Mouse (Mus musculus) neutrophil, adult 5-6 weeks (primary cell): ENCODE measurements around the gene Borcs5. TPM values are rescaled to one million over a fixed set of nuclear protein-coding genes. Genes with fewer than 3 reads are reported as not detected.
A peak's percentile ranks its signal among the peaks of the same experiment; 100 is the strongest.

Experiments
- ATAC-seq: fragments of 151-379, 151-347 bp; 2 replicates; pipeline ENCODE4 v1.8.0; 2017; ENCODE audit warnings: mild to moderate bottlenecking, moderate TSS enrichment; ENCODE audit not compliant: insufficient number of reproducible peaks, poor library complexity, low FRiP score, severe bottlenecking; ENCODE audit errors: extremely low read depth
- total RNA-seq: library from RNA; stranded (forward); fragments of 200-1000 nt; gene quantifications from 2 replicates; pipeline ENCODE4 v1.2.3, GENCODE M21; 2017

The Borcs5 gene
- total RNA-seq, 1 experiment from 2014 or later, result 7.4 TPM

DNA sequence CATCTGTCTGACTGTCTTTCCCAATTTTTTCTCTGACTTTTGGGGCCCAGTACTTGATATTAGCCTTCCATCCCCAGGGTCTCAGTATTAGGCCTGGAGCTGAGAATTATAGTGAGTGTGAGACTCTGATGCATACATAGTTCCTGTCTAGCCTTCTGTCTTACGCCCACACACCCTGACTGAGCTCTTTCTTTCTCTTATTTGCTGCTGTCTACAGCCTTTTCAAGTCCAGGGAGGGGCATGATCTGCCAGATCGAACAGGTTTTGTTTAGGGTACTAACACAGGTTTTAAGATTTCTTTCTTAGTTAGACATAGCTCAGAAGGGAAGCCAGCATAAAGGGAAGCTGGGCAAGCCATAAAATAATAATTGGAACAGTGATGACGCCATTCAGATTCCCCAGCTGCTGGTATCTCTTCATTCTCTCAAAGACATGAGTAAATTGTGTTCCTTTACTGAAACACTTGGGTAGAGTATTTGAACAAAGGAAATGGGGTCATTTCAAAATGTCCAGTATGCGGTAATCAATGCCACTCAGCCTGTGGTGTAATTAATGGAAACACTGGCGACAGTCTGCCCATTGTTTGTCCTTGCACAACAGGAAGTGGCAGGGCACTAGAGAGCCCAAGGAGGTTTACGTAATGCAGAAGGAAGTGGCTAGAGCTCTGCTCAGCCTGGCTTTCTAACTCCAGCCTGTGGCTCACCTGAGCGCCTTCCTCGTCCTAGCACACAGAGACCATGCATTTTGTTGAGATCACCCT, 61.3 kb downstream of the Borcs5 start:
- peak; percentile 97 for ATAC-seq

GRCm38 (mm10) chr6:134701211-134701602, 61.9 kb downstream of the Borcs5 start:
- ATAC-seq, result no peak

- ATAC-seq, result no peak
Measured at GRCm38 (mm10) chr6:134702184-134702583, 62.9 kb downstream of the Borcs5 start.

- ATAC-seq, result no peak
Measured at GRCm38 (mm10) chr6:134703053-134703690, 63.9 kb downstream of the Borcs5 start.

DNA sequence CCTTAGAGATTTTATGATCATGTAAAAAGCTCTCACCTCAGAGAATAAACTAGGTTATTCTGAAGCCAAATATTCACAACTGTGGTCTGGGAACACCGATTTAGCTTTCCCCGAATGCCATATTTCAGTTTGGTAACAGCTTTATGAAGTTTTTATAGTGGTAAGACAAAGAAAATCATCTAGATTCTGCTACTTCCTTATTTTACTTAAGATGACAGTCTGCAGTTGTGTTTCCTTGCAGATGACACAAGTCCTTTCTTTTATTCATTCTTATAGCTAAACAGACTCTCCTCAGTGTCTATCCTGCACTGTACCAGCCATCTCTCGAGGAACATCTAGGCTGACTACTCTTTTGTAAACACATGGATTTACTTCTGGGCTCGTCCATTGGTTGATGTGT, 67.2 kb downstream of the Borcs5 start:
- no peak for ATAC-seq

DNA sequence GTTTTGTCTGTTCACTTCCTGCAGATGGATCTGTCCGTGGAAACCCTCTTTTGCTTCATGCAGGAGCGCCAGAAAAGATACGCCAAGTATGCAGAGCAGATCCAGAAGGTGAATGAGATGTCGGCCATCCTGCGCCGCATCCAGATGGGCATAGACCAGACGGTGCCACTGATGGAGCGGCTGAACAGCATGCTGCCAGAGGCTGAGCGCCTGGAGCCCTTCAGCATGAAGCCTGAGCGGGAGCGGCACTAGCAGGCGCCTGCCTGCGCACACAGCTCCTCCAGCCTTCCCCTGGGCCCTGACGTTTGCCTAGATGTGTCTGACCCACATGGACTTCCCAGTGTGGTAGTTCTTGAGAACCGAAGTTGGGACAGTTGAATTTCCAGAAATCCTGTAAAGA, 70.7 kb downstream of the Borcs5 start:
- no peak for ATAC-seq

- no peak for ATAC-seq
Measured at GRCm38 (mm10) chr6:134713321-134713720, 74.0 kb downstream of the Borcs5 start.

- ATAC-seq, result no peak
Measured at GRCm38 (mm10) chr6:134713897-134714296, 74.6 kb downstream of the Borcs5 start.

DNA sequence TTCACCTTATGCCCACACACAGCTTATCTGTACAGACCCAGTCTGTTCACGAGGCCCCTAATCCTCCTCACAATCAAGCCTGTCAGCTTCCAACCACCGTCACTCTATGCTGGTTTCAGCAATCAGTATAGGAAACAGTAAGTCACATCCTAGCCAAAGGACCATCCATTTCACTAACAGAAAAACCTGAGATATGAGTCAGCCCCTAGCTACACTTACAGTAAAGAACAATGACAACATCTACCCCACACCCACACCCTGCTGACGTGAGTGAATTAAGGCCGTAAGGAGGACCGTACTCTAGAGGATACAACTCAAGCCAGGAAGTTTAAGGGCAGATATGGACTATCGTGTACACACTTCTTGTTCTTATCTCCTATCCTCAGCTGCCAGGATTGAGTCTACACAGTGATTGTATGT, 76.9 kb downstream of the Borcs5 start:
- ATAC-seq, result no peak

DNA sequence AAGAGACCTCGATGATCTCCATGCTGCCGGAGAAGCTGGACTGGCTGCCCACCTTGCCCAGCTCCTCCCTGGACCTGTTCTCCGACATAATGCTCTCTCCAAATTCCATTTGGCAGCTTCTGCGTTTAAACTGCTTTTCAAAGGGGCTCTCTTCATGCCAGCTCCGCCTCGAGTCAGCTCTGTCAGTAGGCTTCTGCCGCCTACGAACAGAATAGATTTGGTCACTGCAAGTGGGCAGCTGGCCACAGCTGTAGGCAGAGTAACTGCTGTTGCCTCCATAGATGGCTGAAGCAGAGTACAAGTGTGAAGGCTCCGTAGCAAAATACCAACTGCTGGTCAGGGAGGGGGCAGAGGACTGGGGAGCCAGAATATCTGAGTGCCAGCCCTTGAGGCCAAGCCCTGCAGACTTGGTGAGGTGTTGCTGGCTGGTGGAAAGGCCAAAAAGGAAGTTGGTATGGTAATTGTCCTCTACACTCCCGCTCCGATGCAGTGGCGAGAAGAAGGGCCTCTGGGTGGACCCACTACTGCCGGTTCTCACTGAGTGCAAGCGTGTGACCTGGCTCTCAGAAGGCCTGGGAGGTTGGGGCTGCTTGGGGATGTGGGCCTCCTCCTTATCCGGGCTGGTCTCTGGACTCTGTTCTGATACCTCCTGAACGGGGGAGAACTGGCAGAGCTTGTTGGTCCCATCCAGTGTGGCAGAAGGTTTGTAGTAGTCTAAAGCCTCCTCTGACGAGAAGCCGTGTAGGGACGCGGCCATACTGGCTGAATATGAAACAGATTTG, 78.8 kb downstream of the Borcs5 start:
- ATAC-seq, result no peak

- ATAC-seq, result no peak
Measured at GRCm38 (mm10) chr6:134718668-134719065, 79.4 kb downstream of the Borcs5 start.

DNA sequence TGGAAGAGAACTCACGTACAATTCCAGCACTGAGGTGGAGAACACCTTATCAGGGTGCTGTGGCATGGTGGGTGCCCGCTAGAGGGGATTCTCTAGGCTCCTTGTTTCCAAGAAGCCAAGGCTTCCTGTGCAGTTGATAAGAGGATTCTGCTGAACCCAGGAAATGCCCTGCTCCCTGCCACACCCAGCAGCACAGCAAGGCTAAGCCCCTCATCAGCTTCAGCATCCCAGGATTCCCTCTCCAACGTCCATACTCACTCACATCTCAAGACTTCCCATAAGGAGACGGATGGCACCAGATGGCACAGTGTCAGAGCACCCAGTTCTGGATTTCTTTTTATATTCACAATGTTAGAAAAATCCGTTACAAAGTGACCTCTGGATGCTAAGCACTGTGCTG, 79.8 kb downstream of the Borcs5 start:
- ATAC-seq, result no peak

- no peak for ATAC-seq
Measured at GRCm38 (mm10) chr6:134720150-134720549, 80.8 kb downstream of the Borcs5 start.

DNA sequence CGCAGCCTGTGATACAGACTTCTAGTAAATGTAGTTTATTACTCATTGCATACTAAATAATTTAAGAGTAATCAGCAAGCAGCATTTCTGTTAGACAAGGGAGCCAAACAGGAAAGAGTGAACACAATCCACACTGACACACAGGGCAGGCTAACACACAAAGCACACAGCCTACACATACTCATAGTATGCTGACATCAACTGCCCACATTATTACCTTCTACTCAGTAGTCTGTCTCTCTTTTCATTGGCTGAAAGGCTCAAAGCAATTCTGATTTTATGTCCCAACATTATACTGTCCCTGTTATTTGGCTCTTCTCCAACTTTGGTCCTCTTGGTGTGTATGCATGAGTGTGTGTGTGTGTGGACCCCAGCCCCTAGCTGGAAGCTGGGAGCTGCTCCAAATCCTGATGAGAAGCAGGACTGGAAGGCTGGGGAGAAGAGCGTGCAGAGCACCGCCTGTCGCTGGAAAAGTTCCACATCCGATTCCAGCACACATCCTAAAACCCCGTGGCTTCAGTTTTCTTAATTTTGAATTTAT, 82.5 kb downstream of the Borcs5 start:
- no peak for ATAC-seq

DNA sequence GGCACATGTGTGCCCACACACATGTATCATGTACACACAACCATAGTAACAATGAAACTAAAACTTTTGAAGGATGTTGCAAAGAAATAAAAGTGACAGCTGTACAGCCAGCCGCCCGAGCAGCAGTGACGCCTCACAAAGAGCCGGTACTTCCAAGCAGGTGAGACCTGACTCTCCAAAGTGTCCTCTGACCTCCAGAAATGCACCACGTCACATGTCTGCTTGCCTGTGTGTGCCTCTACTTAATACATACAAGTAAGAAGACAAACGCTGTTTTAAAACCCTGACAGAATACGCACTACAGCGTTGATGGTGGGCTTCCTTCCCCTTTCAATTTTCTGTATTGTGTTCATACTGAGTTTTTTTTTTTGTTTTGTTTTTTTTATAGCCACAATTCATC, 83.6 kb downstream of the Borcs5 start:
- no peak for ATAC-seq

GRCm38 (mm10) chr6:134723326-134723725, 84.0 kb downstream of the Borcs5 start:
- ATAC-seq, result no peak

DNA sequence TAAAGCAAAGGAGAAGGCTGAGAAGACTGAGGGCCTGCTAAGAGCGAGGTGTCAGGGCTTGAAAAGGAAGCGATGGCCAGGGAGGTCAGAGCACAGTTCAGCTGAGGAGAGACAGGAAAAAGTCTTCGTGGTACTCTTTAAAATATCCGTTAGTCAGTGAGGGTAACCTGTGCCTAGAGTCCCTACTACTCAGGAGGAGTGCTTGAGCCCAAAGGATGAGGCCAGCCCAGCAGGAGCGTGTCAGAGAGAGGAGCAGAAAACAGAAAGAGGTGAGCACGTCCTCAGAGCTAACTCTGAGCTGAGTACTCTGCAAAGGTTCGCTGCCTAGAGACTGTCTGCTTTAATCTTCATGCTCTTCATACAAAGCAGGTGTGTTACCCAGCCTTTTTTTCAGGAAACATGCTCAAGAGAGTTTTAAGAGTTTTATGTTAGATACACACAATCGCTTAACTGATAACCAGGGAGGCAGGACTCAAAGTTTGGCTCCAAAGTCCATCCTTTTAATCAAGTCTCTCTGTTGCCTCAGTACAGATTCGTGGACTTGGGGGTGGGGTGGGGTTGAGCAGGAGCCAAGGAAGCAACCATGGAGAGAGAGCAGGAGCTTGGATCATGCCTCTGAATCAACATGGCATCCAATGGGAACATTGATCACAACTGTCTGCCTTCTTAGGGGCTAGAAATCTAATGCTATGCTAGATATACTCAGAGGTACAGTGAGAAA, 84.7 kb downstream of the Borcs5 start:
- ATAC-seq, result no peak

- ATAC-seq, result no peak
Measured at GRCm38 (mm10) chr6:134725406-134725805, 86.1 kb downstream of the Borcs5 start.

DNA sequence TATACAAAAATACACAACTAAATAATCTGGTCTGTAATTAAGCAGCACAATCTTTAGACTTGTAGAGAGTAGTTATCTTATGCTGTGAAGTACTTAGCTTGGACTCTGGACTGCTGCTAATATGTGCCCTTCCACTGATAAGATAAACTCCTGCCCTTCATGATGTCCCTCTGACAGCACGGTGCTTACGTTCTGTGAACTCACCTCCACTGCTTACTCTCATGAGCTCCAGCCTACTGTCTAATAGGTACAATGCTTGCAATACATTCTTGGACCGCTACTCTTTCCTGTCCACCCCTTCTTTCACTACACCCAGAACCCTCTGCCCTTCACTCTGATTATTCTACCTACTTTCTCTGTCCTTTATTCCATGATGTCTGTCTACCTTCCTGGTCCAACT, 91.7 kb downstream of the Borcs5 start:
- ATAC-seq, result no peak
